Mouse (Mus musculus) hindbrain, postnatal 0 days (tissue): ENCODE measurements around the gene Rap1gds1. TPM values are rescaled to one million over a fixed set of nuclear protein-coding genes. Genes with fewer than 3 reads are reported as not detected.

Experiments used
- ATAC-seq: fragments of 200-750 bp; cut with Nextera tagmentation; 2 replicates; pipeline ENCODE4 v1.8.0; 2017; ENCODE audit warnings: mild to moderate bottlenecking, moderate TSS enrichment, moderate library complexity
- DNase-seq: peaks from one replicate; pipeline ENCODE4 v3.0.0-alpha.2; 2015; ENCODE audit warnings: low spot score
- H3K27ac ChIP-seq: fragments of 300-500 bp; sonication (generic); 2 replicates; pipeline ENCODE4 v1.5.1; 2014; ENCODE audit warnings: mild to moderate bottlenecking
- H3K27me3 ChIP-seq: fragments of 300-500 bp; sonication (generic); 2 replicates; pipeline ENCODE4 v1.6.1; 2014; ENCODE audit warnings: low read length, mixed read lengths; ENCODE audit not compliant: insufficient read depth
- H3K36me3 ChIP-seq: fragments of 300-500 bp; sonication (generic); 2 replicates; pipeline ENCODE4 v1.6.1; 2014; ENCODE audit warnings: low read length, mixed read lengths; ENCODE audit not compliant: insufficient read depth
- H3K4me1 ChIP-seq: fragments of 300-500 bp; sonication (generic); 2 replicates; pipeline ENCODE4 v1.6.1; 2014; ENCODE audit warnings: antibody characterized with exemption, low read length, mixed read lengths; ENCODE audit not compliant: insufficient read depth
- H3K4me2 ChIP-seq: fragments of 300-500 bp; sonication (generic); 2 replicates; pipeline ENCODE4 v1.6.1; 2014; ENCODE audit warnings: low read depth, mild to moderate bottlenecking, low read length, moderate library complexity, mixed read lengths
- H3K4me3 ChIP-seq: fragments of 300-500 bp; sonication (generic); 2 replicates; pipeline ENCODE4 v1.5.1; 2014; ENCODE audit warnings: low read length
- H3K9ac ChIP-seq: fragments of 300-500 bp; sonication (generic); replicated peaks from 2 replicates; pipeline ENCODE4 v1.6.1; 2014; ENCODE audit warnings: mild to moderate bottlenecking, low read length, moderate library complexity, mixed read lengths
- H3K9me3 ChIP-seq: fragments of 300-500 bp; sonication (generic); 2 replicates; pipeline ENCODE4 v1.6.1; 2016; ENCODE audit warnings: low read length, mixed read lengths
- CTCF ChIP-seq: IDR thresholded peaks from 2 replicates; pipeline ENCODE4 v1.5.1; 2016; ENCODE audit warnings: antibody characterized with exemption, control low read depth, low read depth
- WGBS: fragments of 180-500 bp; shearing (Covaris S2); extraction: QIAGEN DNeasy Blood & Tissue Kit; methylation state at CpG from one replicate; pipeline ENCODE4 v1.1.7; 2014; 5-methylcytosine and 5-hydroxymethylcytosine counted together
- polyA plus RNA-seq: library from polyadenylated mRNA; unstranded; fragments of >200 nt; fragmentation: Nextera tagmentation; extraction: Ambion mirVana; gene quantifications from 2 replicates; pipeline ENCODE4 v1.2.1, GENCODE M21; 2015
- total RNA-seq: library from RNA; depleted of rRNA; stranded (reverse); fragments of >200 nt; gene quantifications from 2 replicates; pipeline ENCODE4 v1.2.3, GENCODE M21; 2014

Gene Rap1gds1
- total and polyA plus RNA-seq, 2 experiments from 2014 or later: 90.6 to 107 TPM

DNA sequence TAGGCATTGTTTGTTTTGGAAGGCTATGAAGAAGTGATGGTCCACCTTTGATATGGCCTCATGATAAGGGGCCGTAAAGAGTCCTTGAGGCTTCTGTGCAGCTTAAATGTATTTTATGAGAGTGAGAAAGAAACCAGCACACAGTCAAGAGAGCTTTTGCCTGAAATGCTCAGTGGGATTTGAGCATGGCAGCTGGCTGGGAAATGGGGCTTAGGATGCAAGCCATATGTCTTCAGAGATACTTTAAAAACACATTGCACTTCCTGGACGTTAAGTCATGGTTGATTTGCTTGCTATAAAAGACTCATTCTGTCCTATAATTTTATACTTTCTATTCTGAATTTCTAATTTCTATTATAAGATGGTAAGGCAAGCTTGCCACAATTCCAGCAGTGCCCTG lies 28.9 kb upstream of the Rap1gds1 start:
- TF ChIP-seq CTCF: no peak
- Histone ChIP-seq H3K27ac (no peak overlapping the region), H3K4me3 (no peak overlapping the region), H3K27me3 (no peaks in the 10 kb centered on the region), H3K9ac (no peak overlapping the region), H3K4me2 (no peak overlapping the region), H3K9me3 (no peaks in the 10 kb centered on the region), H3K36me3 (no peaks in the 10 kb centered on the region), H3K4me1 (no peaks in the 10 kb centered on the region)
- WGBS: 58% methylated on average over 2 of the region's 2 CpGs
- DNase-seq (no peak), ATAC-seq (no peak)

DNA sequence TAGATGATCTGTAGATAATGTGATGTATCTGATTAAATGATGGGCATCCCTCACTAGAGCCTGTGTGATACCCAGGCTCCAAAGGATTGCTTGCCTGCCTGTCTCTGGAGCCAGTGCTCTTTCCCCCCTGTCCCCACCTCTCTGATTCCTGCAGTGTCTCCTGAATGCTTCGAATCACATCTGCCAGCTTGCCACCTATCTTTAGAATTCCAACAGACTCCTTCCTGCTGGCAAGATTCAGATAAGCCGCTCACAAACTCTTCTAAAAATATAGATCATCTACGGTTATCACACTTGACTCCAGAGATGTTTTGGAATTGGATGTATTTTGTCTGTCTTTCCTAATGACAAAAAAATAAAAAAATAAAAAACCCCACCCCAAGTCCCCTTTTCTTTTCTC lies 28.3 kb upstream of the Rap1gds1 start:
- ATAC-seq: no peak
- WGBS: 83% methylated on average over 3 of the region's 3 CpGs
- no peak for TF ChIP-seq CTCF

DNA sequence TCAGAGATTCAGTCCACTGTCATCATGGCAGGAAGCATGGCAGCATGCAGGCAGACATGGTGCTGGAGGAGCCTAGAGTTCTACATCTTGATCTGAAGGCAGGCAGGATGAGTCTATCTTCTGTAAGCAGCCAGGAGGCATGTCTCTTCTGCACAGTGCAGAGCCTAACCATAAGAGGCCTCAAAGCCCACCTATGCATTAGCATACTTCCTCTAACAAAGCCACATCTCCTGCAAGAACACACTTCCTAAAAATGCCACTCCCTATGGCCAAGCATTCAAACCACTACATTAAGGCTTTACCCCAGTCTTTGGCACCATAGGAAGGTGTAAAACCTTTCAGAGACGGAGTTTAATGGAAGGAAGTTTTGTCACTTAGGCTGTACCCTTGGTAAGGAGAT lies 26.9 kb upstream of the Rap1gds1 start:
- no peaks in the 10 kb centered on the region for H3K4me1 ChIP-seq
- H3K36me3 ChIP-seq: no peaks in the 10 kb centered on the region
- TF ChIP-seq CTCF: no peak
- H3K9me3 ChIP-seq: no peaks in the 10 kb centered on the region
- H3K27ac ChIP-seq: no peak overlapping the region
- ATAC-seq (no peak), DNase-seq (no peak)
- no peak overlapping the region for H3K4me3 ChIP-seq
- H3K9ac ChIP-seq: no peak overlapping the region
- no peak overlapping the region for H3K4me2 ChIP-seq
- H3K27me3 ChIP-seq: no peaks in the 10 kb centered on the region
- 93% methylated on average over 1 of the region's 1 CpGs for WGBS

More for the DNA sequence above, 28.3 kb upstream of the Rap1gds1 start:
- H3K9ac ChIP-seq: no peak overlapping the region
- H3K4me1 ChIP-seq: no peaks in the 10 kb centered on the region
- no peak overlapping the region for H3K27ac ChIP-seq
- H3K36me3 ChIP-seq: no peaks in the 10 kb centered on the region
- H3K27me3 ChIP-seq: no peaks in the 10 kb centered on the region
- H3K4me2 ChIP-seq: no peak overlapping the region
- no peak overlapping the region for H3K4me3 ChIP-seq
- no peak for DNase-seq
- H3K9me3 ChIP-seq: no peaks in the 10 kb centered on the region

- H3K4me1 ChIP-seq: no peaks in the 10 kb centered on the region
- no peaks in the 10 kb centered on the region for H3K36me3 ChIP-seq
- no peak overlapping the region for H3K9ac ChIP-seq
- WGBS: 90% methylated on average over 5 of the region's 5 CpGs
- no peak overlapping the region for H3K4me3 ChIP-seq
- no peaks in the 10 kb centered on the region for H3K27me3 ChIP-seq
- no peak for DNase-seq
- H3K9me3 ChIP-seq: no peaks in the 10 kb centered on the region
- no peak for ATAC-seq
- no peak overlapping the region for H3K4me2 ChIP-seq
- H3K27ac ChIP-seq: no peak overlapping the region
- TF ChIP-seq CTCF: no peak
These were observed 24.3 kb upstream of the Rap1gds1 start for GRCm38 (mm10) chr3:139099284-139099683.

- ATAC-seq (no peak), DNase-seq (peak; percentile 8)
- Histone ChIP-seq H3K27me3 (no peaks in the 10 kb centered on the region), H3K27ac (no peak overlapping the region), H3K9ac (no peak overlapping the region), H3K4me2 (no peak overlapping the region), H3K4me1 (no peaks in the 10 kb centered on the region), H3K4me3 (no peak overlapping the region), H3K36me3 (no peaks in the 10 kb centered on the region), H3K9me3 (no peaks in the 10 kb centered on the region)
- WGBS: 64% methylated on average over 7 of the region's 7 CpGs
- no peak for TF ChIP-seq CTCF
These were observed 20.9 kb upstream of the Rap1gds1 start for GRCm38 (mm10) chr3:139095894-139096293.

GRCm38 (mm10) chr3:139088526-139088925 lies 13.5 kb upstream of the Rap1gds1 start:
- ATAC-seq (no peak), DNase-seq (no peak)
- H3K4me3 ChIP-seq: no peak overlapping the region
- H3K9me3 ChIP-seq: no peaks in the 10 kb centered on the region
- TF ChIP-seq CTCF: no peak
- no peaks in the 10 kb centered on the region for H3K4me1 ChIP-seq
- no peak overlapping the region for H3K4me2 ChIP-seq
- H3K36me3 ChIP-seq: no peaks in the 10 kb centered on the region
- H3K27ac ChIP-seq: no peak overlapping the region
- 73% methylated on average over 3 of the region's 3 CpGs for WGBS
- no peak overlapping the region for H3K9ac ChIP-seq
- H3K27me3 ChIP-seq: no peaks in the 10 kb centered on the region

- 83% methylated on average over 5 of the region's 5 CpGs for WGBS
- DNase-seq (no peak), ATAC-seq (no peak)
- no peaks in the 10 kb centered on the region for H3K27me3 ChIP-seq
- H3K9me3 ChIP-seq: no peaks in the 10 kb centered on the region
- H3K4me1 ChIP-seq: no peaks in the 10 kb centered on the region
- H3K4me2 ChIP-seq: no peak overlapping the region
- H3K9ac ChIP-seq: no peak overlapping the region
- no peaks in the 10 kb centered on the region for H3K36me3 ChIP-seq
- no peak overlapping the region for H3K4me3 ChIP-seq
- TF ChIP-seq CTCF: no peak
- no peak overlapping the region for H3K27ac ChIP-seq
These were observed 9.0 kb upstream of the Rap1gds1 start for GRCm38 (mm10) chr3:139083778-139084539.
